Mouse (Mus musculus) thymus, postnatal 25 days (tissue): ENCODE measurements around the gene Ntrk2.

Experiments
- DNase-seq: peaks from one replicate; pipeline ENCODE4 v3.0.0; 2022

Ntrk2 gene

GRCm38 (mm10) chr13:58843826-58844225, 37.5 kb downstream of the Ntrk2 start:
- DNase-seq = no peak

GRCm38 (mm10) chr13:58848578-58848977, 42.2 kb downstream of the Ntrk2 start:
- DNase-seq = no peak

GRCm38 (mm10) chr13:58853685-58854084, 47.3 kb downstream of the Ntrk2 start:
- DNase-seq = no peak

GRCm38 (mm10) chr13:58866239-58866638, 59.9 kb downstream of the Ntrk2 start:
- no peak for DNase-seq

- no peak for DNase-seq
These were observed 60.5 kb downstream of the Ntrk2 start for GRCm38 (mm10) chr13:58866776-58867435.

- DNase-seq = no peak
These were observed 76.1 kb downstream of the Ntrk2 start for GRCm38 (mm10) chr13:58882468-58882867.

GRCm38 (mm10) chr13:58882916-58883315, 76.5 kb downstream of the Ntrk2 start:
- no peak for DNase-seq

GRCm38 (mm10) chr13:58886108-58886507, 79.7 kb downstream of the Ntrk2 start:
- DNase-seq = no peak

GRCm38 (mm10) chr13:58896254-58896910, 90.0 kb downstream of the Ntrk2 start:
- DNase-seq = no peak

GRCm38 (mm10) chr13:58899337-58899736, 93.0 kb downstream of the Ntrk2 start:
- no peak for DNase-seq

- no peak for DNase-seq
These were observed 95.9 kb downstream of the Ntrk2 start for GRCm38 (mm10) chr13:58902313-58902712.

GRCm38 (mm10) chr13:58904742-58905735, 98.7 kb downstream of the Ntrk2 start:
- no peak for DNase-seq

- DNase-seq = no peak
These were observed 105.6 kb downstream of the Ntrk2 start for GRCm38 (mm10) chr13:58911936-58912335.

GRCm38 (mm10) chr13:58912559-58912958, 106.2 kb downstream of the Ntrk2 start:
- DNase-seq = no peak

- DNase-seq = no peak
These were observed 107.9 kb downstream of the Ntrk2 start for GRCm38 (mm10) chr13:58914061-58914814.

- no peak for DNase-seq
These were observed 110.0 kb downstream of the Ntrk2 start for GRCm38 (mm10) chr13:58916348-58916747.

- no peak for DNase-seq
These were observed 113.9 kb downstream of the Ntrk2 start for GRCm38 (mm10) chr13:58920241-58920640.

- no peak for DNase-seq
These were observed 114.9 kb downstream of the Ntrk2 start for GRCm38 (mm10) chr13:58921255-58921654.

- DNase-seq = no peak
These were observed 115.3 kb downstream of the Ntrk2 start for GRCm38 (mm10) chr13:58921705-58922104.

- DNase-seq = no peak
These were observed 115.8 kb downstream of the Ntrk2 start for GRCm38 (mm10) chr13:58922174-58922573.

GRCm38 (mm10) chr13:58923496-58923895, 117.1 kb downstream of the Ntrk2 start:
- no peak for DNase-seq

- DNase-seq = no peak
These were observed 118.1 kb downstream of the Ntrk2 start for GRCm38 (mm10) chr13:58924486-58924885.

GRCm38 (mm10) chr13:58927186-58927585, 120.8 kb downstream of the Ntrk2 start:
- no peak for DNase-seq
